Mouse (Mus musculus) liver (tissue): ENCODE data around the gene Lypd6b.

ENCODE experiments used
- DNase-seq: peaks from one replicate; pipeline ENCODE4 v3.0.0-alpha.2; 2020; ENCODE audit warnings: mixed read lengths

Gene Lypd6b

GRCm38 (mm10) chr2:49961991-49962390 lies 174.5 kb downstream of the Lypd6b start:
- DNase-seq = no peak

- no peak for DNase-seq
Observed at GRCm38 (mm10) chr2:49964899-49965298, 177.4 kb downstream of the Lypd6b start.

GRCm38 (mm10) chr2:49967748-49968147 lies 180.3 kb downstream of the Lypd6b start:
- no peak for DNase-seq

- no peak for DNase-seq
Observed at GRCm38 (mm10) chr2:49970990-49971389, 183.5 kb downstream of the Lypd6b start.

GRCm38 (mm10) chr2:49978606-49979005 lies 191.1 kb downstream of the Lypd6b start:
- no peak for DNase-seq

GRCm38 (mm10) chr2:49979991-49980390 lies 192.5 kb downstream of the Lypd6b start:
- DNase-seq = no peak

GRCm38 (mm10) chr2:49983021-49983420 lies 195.5 kb downstream of the Lypd6b start:
- no peak for DNase-seq

- no peak for DNase-seq
Observed at GRCm38 (mm10) chr2:49984780-49985179, 197.3 kb downstream of the Lypd6b start.

GRCm38 (mm10) chr2:49995841-49996240 lies 208.4 kb downstream of the Lypd6b start:
- no peak for DNase-seq

- no peak for DNase-seq
Observed at GRCm38 (mm10) chr2:49997216-49997615, 209.7 kb downstream of the Lypd6b start.
